Mouse (Mus musculus) left cerebral cortex, postnatal 36 days (tissue): Measurements from ENCODE around the gene Fgl2. TPM values are rescaled to one million over a fixed set of nuclear protein-coding genes. Genes with fewer than 3 reads are reported as not detected.

Experiments used
- total RNA-seq, 2 experiments: library from RNA; stranded (reverse); gene quantifications; 2 replicates each; pipeline ENCODE4 v1.2.3; 2021

Fgl2 gene
- total RNA-seq, 2 experiments from 2014 or later = 1.4 to 2.5 TPM

Other genes starting within 250 kb of the Fgl2 start
- gene Gsap, start 186.4 kb upstream of the Fgl2 start, total RNA-seq = 1 to 10 TPM; 3.5 to 5.5 TPM
- under 1 TPM; 0.29 to 0.35 TPM for gene Ccdc146, start 52.0 kb downstream of the Fgl2 start, total RNA-seq
- gene Fam185a, start 52.3 kb downstream of the Fgl2 start, total RNA-seq = 10 to 100 TPM; 12.0 to 13.3 TPM
- under 1 TPM; 0.42 to 0.43 TPM for gene Lrrc17, start 170.9 kb downstream of the Fgl2 start, total RNA-seq